Mouse (Mus musculus) lung, postnatal 36 days (tissue): ENCODE measurements around the gene 4930503E14Rik.
"Not testable (repeated sequence)": the region's sequence is repeated elsewhere in the genome, so short reads cannot be mapped to it uniquely, and the experiment has no call there.

Experiments
- DNase-seq: peaks from one replicate; pipeline ENCODE4 v3.0.0; 2022; ENCODE audit warnings: mixed read lengths

The 4930503E14Rik gene

DNA sequence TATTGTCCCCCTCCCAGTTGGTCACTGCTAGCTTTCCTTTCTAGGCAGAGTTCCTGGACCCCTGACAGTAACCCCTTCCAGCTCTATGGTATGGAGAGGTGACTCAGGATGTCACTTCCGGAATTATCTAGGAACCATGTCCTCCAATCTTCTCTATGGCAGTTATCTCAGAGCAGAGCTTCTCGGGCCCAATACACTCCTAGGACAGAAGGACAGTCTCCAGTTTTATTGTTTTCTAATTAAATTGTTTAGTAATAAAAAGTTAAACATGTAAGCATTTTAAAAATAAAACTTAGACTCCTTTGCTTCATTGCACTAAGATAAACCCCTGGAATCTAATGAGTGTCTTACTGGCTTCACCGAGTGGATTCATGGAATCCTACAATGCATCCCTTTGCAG lies at the start of gene 4930503E14Rik:
Gene 4930503E14Rik, minus strand, starts transcription at position 101 of the 400 bp plus-strand sequence.
- DNase-seq = not testable (repeated sequence)

DNA sequence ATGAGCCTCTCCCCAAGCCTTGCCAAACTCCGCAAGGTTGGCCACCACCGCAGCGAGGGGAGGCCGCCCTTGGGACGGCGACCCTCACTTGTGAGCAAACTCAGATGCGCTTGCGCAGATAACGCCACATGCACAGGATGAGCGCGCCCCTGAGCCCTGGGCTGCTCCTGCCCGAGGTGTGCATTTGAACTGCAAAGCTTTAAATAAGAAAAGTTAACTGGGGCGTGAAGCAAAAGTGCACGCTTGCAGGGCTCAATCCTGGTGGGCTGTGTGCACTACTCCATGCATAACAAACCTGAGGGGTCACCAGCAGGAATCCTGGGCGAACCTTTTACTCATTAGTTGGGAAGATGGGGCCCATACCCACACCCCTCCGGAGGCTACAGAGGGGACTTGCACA lies 35.0 kb upstream of the 4930503E14Rik start:
- no peak for DNase-seq

DNA sequence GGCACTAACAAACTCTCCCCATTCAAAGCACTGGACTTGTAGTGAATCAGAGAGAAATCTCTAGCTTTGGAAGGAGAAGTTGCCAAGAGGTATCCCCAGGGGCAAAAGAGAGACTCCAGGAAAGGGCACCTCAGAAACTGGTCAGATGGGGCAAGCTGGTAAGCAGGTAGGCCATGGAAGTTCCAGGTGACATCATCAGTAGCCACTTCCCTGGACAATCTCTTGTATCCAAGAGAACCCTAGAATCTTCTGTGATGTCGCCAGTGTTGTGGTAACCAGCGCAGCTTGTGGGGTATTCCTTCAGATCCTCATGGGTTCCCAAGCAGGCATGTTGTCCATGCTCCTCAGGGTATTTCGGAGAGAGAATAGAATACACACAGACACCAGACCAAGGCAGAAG lies 15.7 kb downstream of the 4930503E14Rik start, which contains the start of gene Gm8212:
Gene Gm8212, plus strand, starts transcription at position 301 of the 400 bp plus-strand sequence.
- DNase-seq = not testable (repeated sequence)

DNA sequence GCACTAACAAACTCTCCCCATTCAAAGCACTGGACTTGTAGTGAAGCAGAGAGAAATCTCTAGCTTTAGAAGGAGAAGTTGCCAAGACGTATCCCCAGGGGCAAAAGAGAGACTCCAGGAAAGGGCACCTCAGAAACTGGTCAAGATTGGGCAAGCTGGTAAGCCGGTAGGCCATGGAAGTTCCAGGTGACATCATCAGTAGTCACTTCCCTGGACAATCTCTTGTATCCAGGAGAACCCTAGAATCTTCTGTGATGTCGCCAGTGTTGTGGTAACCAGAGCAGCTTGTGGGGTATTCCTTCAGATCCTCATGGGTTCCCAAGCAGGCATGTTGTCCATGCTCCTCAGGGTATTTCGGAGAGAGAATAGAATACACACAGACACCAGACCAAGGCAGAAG lies 89.5 kb downstream of the 4930503E14Rik start, which contains the start of gene Gm3327:
Gene Gm3327, plus strand, starts transcription at position 301 of the 400 bp plus-strand sequence.
- DNase-seq = not testable (repeated sequence)
